8 mouse cellular contexts compared by ENCODE assay signal in genomic region chr6:124920318-124921085, GRCm38 (mm10). TPM values are rescaled to one million over a fixed set of nuclear protein-coding genes. Genes with fewer than 3 reads are reported as not detected.
DNase-seq lines count a peak whose midpoint lies in the region; ATAC-seq and TF ChIP-seq lines count a peak whose summit lies in the region.

No protein-coding gene starts in this region.

- TF ChIP-seq POLR2A in cerebellum, adult 2 months (IDR thresholded peaks at IDR 0.05; ENCODE audit: borderline replicate concordance, insufficient read depth, low read length) = no peak
- no peak for TF ChIP-seq POLR2A in spleen, adult 2 months (IDR thresholded peaks at IDR 0.05; ENCODE audit: low read depth, low read length)
- no peak for TF ChIP-seq POLR2A in limb, embryonic 14.5 days (IDR thresholded peaks at IDR 0.05; ENCODE audit: borderline replicate concordance, extremely low read depth, insufficient read depth, insufficient read length)

- no peak overlapping the region for H3K9ac ChIP-seq in limb, embryonic 14.5 days (ENCODE audit: low read depth, low read length, severe bottlenecking)
- H3K9ac ChIP-seq in stomach, embryonic 16.5 days (ENCODE audit: low read length) = peak overlapping the region; percentile 74

- H3K9me3 ChIP-seq in limb, embryonic 14.5 days (ENCODE audit: control insufficient read depth, low read length) = no peaks in the 10 kb centered on the region
- no peaks in the 10 kb centered on the region for H3K9me3 ChIP-seq in stomach, embryonic 16.5 days (replicated peaks; ENCODE audit: control insufficient read depth, low read length)

- no peak overlapping the region for H3K4me3 ChIP-seq in cerebellum, adult 2 months (replicated peaks; ENCODE audit: insufficient read depth, low read depth, low read length)
- H3K4me3 ChIP-seq in spleen, adult 2 months (ENCODE audit: extremely low read depth, insufficient read depth, insufficient read length) = no peak overlapping the region
- peak overlapping the region; percentile 92 for H3K4me3 ChIP-seq in limb, embryonic 14.5 days (replicated peaks; ENCODE audit: low read length)
- peak overlapping the region; percentile 89 for H3K4me3 ChIP-seq in stomach, embryonic 16.5 days (replicated peaks; ENCODE audit: low read length)

- no peaks in the 10 kb centered on the region; the same call in 1 of the 2 replicates for H3K4me1 ChIP-seq in cerebellum, adult 2 months (ENCODE audit: control insufficient read depth, insufficient read depth, low read length)
- H3K4me1 ChIP-seq in spleen, adult 2 months (ENCODE audit: control insufficient read depth, insufficient read depth, insufficient read length) = peaks cover 9% of the 10 kb centered on the region; the same call in 1 of the 2 replicates
- peaks cover 41% of the 10 kb centered on the region for H3K4me1 ChIP-seq in limb, embryonic 14.5 days (ENCODE audit: control insufficient read depth, insufficient read depth, low read length)
- H3K4me1 ChIP-seq in stomach, embryonic 16.5 days (ENCODE audit: control insufficient read depth, insufficient read depth, low read length) = peaks cover 42% of the 10 kb centered on the region

- H3K36me3 ChIP-seq in spleen, adult 2 months (ENCODE audit: control insufficient read depth, insufficient read depth, low read length) = no peaks in the 10 kb centered on the region
- no peaks in the 10 kb centered on the region for H3K36me3 ChIP-seq in limb, embryonic 14.5 days (ENCODE audit: control insufficient read depth, insufficient read depth, low read length)
- H3K36me3 ChIP-seq in stomach, embryonic 16.5 days (ENCODE audit: control insufficient read depth, insufficient read depth, low read length) = no peaks in the 10 kb centered on the region

- no peak for DNase-seq in cerebellum, adult 2 months
- no peak for DNase-seq in cerebellum, postnatal 4 days (ENCODE audit: low spot score in 2 of 2)
- no peak for DNase-seq in spleen, adult 2 months (ENCODE audit: low read depth in 1 of 2, low spot score in 2 of 2)
- no peak for DNase-seq in spleen, postnatal 14 days (ENCODE audit: low spot score in 2 of 2)
- no peak for DNase-seq in limb, embryonic 14.5 days (ENCODE audit: low spot score)
- no peak for DNase-seq in thymus, postnatal 10 days (ENCODE audit: low spot score in 2 of 2)
- DNase-seq in left cerebral cortex, adult 9 months (ENCODE audit: low spot score in 2 of 2) = no peak

- H3K4me2 ChIP-seq in limb, embryonic 14.5 days (replicated peaks; ENCODE audit: low read depth, low read length, severe bottlenecking) = peak overlapping the region; percentile 98
- H3K4me2 ChIP-seq in stomach, embryonic 16.5 days (ENCODE audit: low read depth, low read length) = peak overlapping the region; percentile 75

- peak overlapping the region; percentile 87 for H3K27ac ChIP-seq in cerebellum, adult 2 months (ENCODE audit: insufficient read depth, low read length)
- peak overlapping the region; percentile 83 for H3K27ac ChIP-seq in spleen, adult 2 months (ENCODE audit: insufficient read depth, low read length)
- peak overlapping the region; percentile 99 for H3K27ac ChIP-seq in limb, embryonic 14.5 days (replicated peaks; ENCODE audit: low read depth, low read length)
- peak overlapping the region; percentile 100 for H3K27ac ChIP-seq in stomach, embryonic 16.5 days (ENCODE audit: low read length)

- TF ChIP-seq CTCF in cerebellum, adult 2 months (IDR thresholded peaks at IDR 0.05; ENCODE audit: borderline replicate concordance, insufficient read depth, low read depth, low read length) = no peak
- no peak for TF ChIP-seq CTCF in spleen, adult 2 months (IDR thresholded peaks at IDR 0.05; ENCODE audit: extremely low read depth, insufficient read depth, insufficient read length, insufficient replicate concordance)

- WGBS in cerebellum, adult 2 months = 37% methylated on average over 9 of the region's 9 CpGs
- 57% methylated on average over 9 of the region's 9 CpGs for WGBS in spleen, adult 2 months
- WGBS in limb, embryonic 14.5 days = 21% methylated on average over 9 of the region's 9 CpGs
- WGBS in stomach, embryonic 16.5 days = 29% methylated on average over 9 of the region's 9 CpGs

- no peak for ATAC-seq in limb, embryonic 14.5 days (ENCODE audit: low FRiP score, low read depth)
- no peak for ATAC-seq in stomach, embryonic 16.5 days (ENCODE audit: insufficient read depth, low FRiP score)

- H3K27me3 ChIP-seq in cerebellum, adult 2 months (ENCODE audit: control insufficient read depth, insufficient read depth, low read length) = no peaks in the 10 kb centered on the region
- H3K27me3 ChIP-seq in spleen, adult 2 months (ENCODE audit: control insufficient read depth, insufficient read depth, low read length) = peaks cover 7% of the 10 kb centered on the region
- no peaks in the 10 kb centered on the region for H3K27me3 ChIP-seq in limb, embryonic 14.5 days (ENCODE audit: control insufficient read depth, insufficient read depth, low read length)
- H3K27me3 ChIP-seq in stomach, embryonic 16.5 days (ENCODE audit: control insufficient read depth, insufficient read depth, low read length) = no peaks in the 10 kb centered on the region

RNA-seq across cellular contexts. Expression of gene Ptms, which starts 0.6 kb away (rescaled TPM):
- 958 and 983 TPM in 2 replicates for polyA plus RNA-seq in cerebellum, adult 2 months (2012; rRNA removed)
- 450 and 549 TPM in 2 replicates for polyA plus RNA-seq in spleen, adult 2 months (2012; rRNA removed)
- 1,126 and 1,778 TPM in 2 replicates for polyA plus RNA-seq in limb, embryonic 14.5 days (2012; rRNA removed)
- 306 and 353 TPM in 2 replicates for polyA plus RNA-seq in limb, embryonic 14.5 days (2014; fragmentation: Nextera tagmentation; extraction: Ambion mirVana)
- 177 and 180 TPM in 2 replicates for polyA plus RNA-seq in stomach, embryonic 16.5 days (2015; fragmentation: Nextera tagmentation; extraction: Ambion mirVana)

RNA-seq across cellular contexts. Expression of gene Lag3, which starts 9.0 kb away (rescaled TPM):
- 1.5 TPM in 2 replicates for polyA plus RNA-seq in cerebellum, adult 2 months (2012; rRNA removed)
- polyA plus RNA-seq in spleen, adult 2 months (2012; rRNA removed) = 10.9 and 18.2 TPM in 2 replicates
- 2.3 and 3.2 TPM in 2 replicates for polyA plus RNA-seq in limb, embryonic 14.5 days (2012; rRNA removed)
- 2.0 and 2.6 TPM in 2 replicates for polyA plus RNA-seq in limb, embryonic 14.5 days (2014; fragmentation: Nextera tagmentation; extraction: Ambion mirVana)
- 1.2 and 1.3 TPM in 2 replicates for polyA plus RNA-seq in stomach, embryonic 16.5 days (2015; fragmentation: Nextera tagmentation; extraction: Ambion mirVana)

RNA-seq across cellular contexts. Expression of gene Mlf2, which starts 10.7 kb away (rescaled TPM):
- 669 and 677 TPM in 2 replicates for polyA plus RNA-seq in cerebellum, adult 2 months (2012; rRNA removed)
- polyA plus RNA-seq in spleen, adult 2 months (2012; rRNA removed) = 125 and 140 TPM in 2 replicates
- polyA plus RNA-seq in limb, embryonic 14.5 days (2012; rRNA removed) = 407 and 471 TPM in 2 replicates
- 355 and 380 TPM in 2 replicates for polyA plus RNA-seq in limb, embryonic 14.5 days (2014; fragmentation: Nextera tagmentation; extraction: Ambion mirVana)
- 283 and 299 TPM in 2 replicates for polyA plus RNA-seq in stomach, embryonic 16.5 days (2015; fragmentation: Nextera tagmentation; extraction: Ambion mirVana)

RNA-seq across cellular contexts. Expression of gene Cd4, which starts 32.5 kb away (rescaled TPM):
- 0.05 and 0.26 TPM in 2 replicates for polyA plus RNA-seq in cerebellum, adult 2 months (2012; rRNA removed)
- 34.2 and 35.9 TPM in 2 replicates for polyA plus RNA-seq in spleen, adult 2 months (2012; rRNA removed)
- 0.23 and 0.26 TPM in 2 replicates for polyA plus RNA-seq in limb, embryonic 14.5 days (2012; rRNA removed)
- polyA plus RNA-seq in limb, embryonic 14.5 days (2014; fragmentation: Nextera tagmentation; extraction: Ambion mirVana) = 0.10 and 0.51 TPM in 2 replicates
- polyA plus RNA-seq in stomach, embryonic 16.5 days (2015; fragmentation: Nextera tagmentation; extraction: Ambion mirVana) = 0.46 TPM in 2 replicates

RNA-seq across cellular contexts. Expression of gene Cops7a, which starts 44.8 kb away (rescaled TPM):
- polyA plus RNA-seq in cerebellum, adult 2 months (2012; rRNA removed) = 276 and 289 TPM in 2 replicates
- polyA plus RNA-seq in spleen, adult 2 months (2012; rRNA removed) = 106 and 116 TPM in 2 replicates
- 215 and 251 TPM in 2 replicates for polyA plus RNA-seq in limb, embryonic 14.5 days (2012; rRNA removed)
- 137 and 144 TPM in 2 replicates for polyA plus RNA-seq in limb, embryonic 14.5 days (2014; fragmentation: Nextera tagmentation; extraction: Ambion mirVana)
- polyA plus RNA-seq in stomach, embryonic 16.5 days (2015; fragmentation: Nextera tagmentation; extraction: Ambion mirVana) = 140 and 156 TPM in 2 replicates

Comparison
In these comparisons a context has a peak if more than half of its experiments do, and no peak if none do; other contexts are left out.
1. H3K4me3 ChIP-seq: peak in limb, embryonic 14.5 days (single experiment) and stomach, embryonic 16.5 days (single experiment); none in cerebellum, adult 2 months (single experiment) and spleen, adult 2 months (single experiment).
2. Peak in every context shown above with its lines, with median percentiles within 50 percentile points of each other: H3K27ac ChIP-seq.